Mouse (Mus musculus) urinary bladder, postnatal 36 days (tissue): ENCODE measurements around the gene Prkn.

Experiments
- DNase-seq, 2 experiments: peaks; one replicate each; pipeline ENCODE4 v3.0.0; 2022; ENCODE audit warnings: low spot score in 2 of 2, mixed read lengths in 1 of 2

Prkn gene

GRCm38 (mm10) chr17:12037065-12037464 is 1196.9 kb downstream of the Prkn start:
- DNase-seq: no peak

- DNase-seq: no peak
These were observed 1197.4 kb downstream of the Prkn start for GRCm38 (mm10) chr17:12037574-12037973.

GRCm38 (mm10) chr17:12038499-12038898 is 1198.3 kb downstream of the Prkn start:
- DNase-seq: no peak

- peak; percentile 75 to 83 for DNase-seq
These were observed 1199.0 kb downstream of the Prkn start for GRCm38 (mm10) chr17:12039188-12039587.

GRCm38 (mm10) chr17:12039922-12040321 is 1199.7 kb downstream of the Prkn start:
- DNase-seq: no peak

GRCm38 (mm10) chr17:12040546-12040945 is 1200.4 kb downstream of the Prkn start:
- DNase-seq: no peak

GRCm38 (mm10) chr17:12041091-12041655 is 1201.0 kb downstream of the Prkn start:
- DNase-seq: no peak

- peak; percentile 24 to 32 for DNase-seq
These were observed 1202.5 kb downstream of the Prkn start for GRCm38 (mm10) chr17:12042561-12043256.

GRCm38 (mm10) chr17:12044222-12044621 is 1204.0 kb downstream of the Prkn start:
- no peak for DNase-seq

GRCm38 (mm10) chr17:12045861-12046273 is 1205.7 kb downstream of the Prkn start:
- peak in 1 of 2 experiments; percentile 42 for DNase-seq

GRCm38 (mm10) chr17:12047032-12047431 is 1206.8 kb downstream of the Prkn start:
- DNase-seq: no peak

GRCm38 (mm10) chr17:12047523-12047922 is 1207.3 kb downstream of the Prkn start:
- no peak for DNase-seq

GRCm38 (mm10) chr17:12048695-12049490 is 1208.7 kb downstream of the Prkn start:
- no peak for DNase-seq

- DNase-seq: no peak
These were observed 1210.1 kb downstream of the Prkn start for GRCm38 (mm10) chr17:12050261-12050660.

- no peak for DNase-seq
These were observed 1210.8 kb downstream of the Prkn start for GRCm38 (mm10) chr17:12051031-12051430.

- DNase-seq: no peak
These were observed 1212.5 kb downstream of the Prkn start for GRCm38 (mm10) chr17:12052651-12053050.

GRCm38 (mm10) chr17:12059041-12059440 is 1218.9 kb downstream of the Prkn start:
- DNase-seq: no peak

GRCm38 (mm10) chr17:12061381-12061780 is 1221.2 kb downstream of the Prkn start:
- DNase-seq: no peak

- no peak for DNase-seq
These were observed 1222.7 kb downstream of the Prkn start for GRCm38 (mm10) chr17:12062861-12063260.

GRCm38 (mm10) chr17:12063533-12063932 is 1223.3 kb downstream of the Prkn start:
- DNase-seq: no peak

- no peak for DNase-seq
These were observed 1225.9 kb downstream of the Prkn start for GRCm38 (mm10) chr17:12066054-12066453.

GRCm38 (mm10) chr17:12076816-12077215 is 1236.6 kb downstream of the Prkn start:
- DNase-seq: no peak
